Mouse (Mus musculus) liver, postnatal 0 days (tissue): ENCODE measurements at regions not wholly inside any gene's neighbourhood (a gene's known extent, or its start where the extent isn't known, plus 50 kb on each side); places are given as distances from the start of the nearest gene placed in this dataset.

Source experiments
- CTCF ChIP-seq: sonication (generic); IDR thresholded peaks from 2 replicates; pipeline ENCODE4 v1.5.1; 2016; ENCODE audit warnings: antibody characterized with exemption, low read depth
- EP300 ChIP-seq: IDR thresholded peaks from 2 replicates; pipeline ENCODE4 v1.6.1; 2016; ENCODE audit warnings: antibody characterized with exemption, low read depth, mild to moderate bottlenecking

GRCm38 (mm10) chr5:73729646-73730045 lies 78.5 kb downstream of the Spata18 start:
- TF ChIP-seq EP300: no peak
- no peak for TF ChIP-seq CTCF
